Mouse (Mus musculus): ENCODE measurements around the gene Dsn1.

Gene Dsn1

DNA sequence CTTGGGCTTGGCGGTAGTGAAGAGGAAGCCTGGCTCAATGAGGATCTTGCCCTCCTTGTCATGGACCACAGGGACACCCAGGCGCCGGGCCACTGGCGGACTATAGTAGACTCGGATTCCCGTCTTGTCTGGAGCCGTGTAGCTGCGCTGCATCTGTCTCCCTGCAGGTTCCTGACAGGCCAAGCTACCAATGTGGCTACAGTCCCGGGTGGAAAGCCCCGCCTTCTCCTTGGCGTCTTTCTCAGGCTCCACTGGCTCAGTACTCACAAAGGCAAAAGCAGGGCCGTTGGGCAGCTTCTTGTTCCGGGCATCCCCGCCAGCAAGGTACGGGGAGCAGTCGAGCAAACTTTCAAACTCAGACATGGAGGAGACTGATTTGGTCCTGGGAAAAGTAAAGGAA lies 14.2 kb upstream of the Dsn1 start:
- no peak for DNase-seq

- DNase-seq = no peak
These were observed 12.3 kb upstream of the Dsn1 start for GRCm38 (mm10) chr2:157019228-157019627.

DNA sequence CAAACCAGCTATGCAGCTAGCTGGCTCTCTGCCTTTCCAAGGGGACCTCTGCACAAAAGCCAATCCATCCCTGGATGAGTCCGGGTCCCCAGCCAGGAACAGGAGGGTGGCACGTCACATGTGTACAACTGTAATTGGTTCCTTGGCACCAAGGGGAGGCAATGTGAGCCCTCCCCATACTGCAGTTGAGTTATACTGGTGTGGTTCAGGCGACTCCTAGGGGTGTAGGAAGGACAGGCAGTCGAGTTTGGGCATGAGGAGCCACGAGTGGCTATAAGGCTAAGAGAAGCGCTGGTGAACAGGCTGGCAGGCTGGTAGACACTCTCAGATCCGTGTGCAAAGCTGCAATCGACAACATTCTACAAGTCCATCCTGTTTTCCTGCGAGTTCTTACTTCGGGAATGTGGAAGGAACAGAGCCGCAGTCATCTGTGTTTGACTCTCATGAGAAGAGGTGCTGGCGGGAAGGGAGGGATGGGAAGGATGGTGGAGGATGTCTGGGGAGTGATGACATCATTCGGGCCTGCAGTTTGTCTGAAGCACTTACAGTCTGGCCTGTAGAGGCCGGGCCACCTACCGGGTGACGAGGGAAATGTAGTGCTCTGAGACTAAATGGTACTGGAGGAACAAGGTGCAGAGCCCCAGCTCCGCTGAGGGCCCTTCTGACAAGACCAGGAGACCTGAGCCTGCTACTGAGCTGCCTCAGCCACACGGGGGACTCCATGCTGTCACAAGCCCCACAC lies 9.7 kb upstream of the Dsn1 start:
- no peak for DNase-seq

DNA sequence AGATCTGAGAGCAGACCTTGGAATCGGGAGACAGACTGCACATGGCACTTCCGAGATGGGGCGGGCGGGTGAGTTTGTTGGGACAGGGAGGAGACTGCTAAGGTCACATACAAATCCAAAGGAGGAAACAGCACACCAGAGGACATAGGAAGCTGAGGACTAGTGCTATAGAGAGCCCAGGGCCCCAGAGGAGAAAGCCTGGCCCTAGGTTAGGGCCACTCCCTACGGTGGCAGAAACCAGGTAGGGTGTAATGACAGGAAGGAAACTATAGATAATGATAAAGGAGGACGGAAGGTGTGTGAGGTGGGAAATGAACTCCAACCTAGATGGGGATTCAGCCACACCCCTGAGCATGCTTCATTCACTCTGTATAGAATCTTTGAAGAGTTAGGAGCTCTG lies 5.4 kb upstream of the Dsn1 start:
- DNase-seq = no peak

- DNase-seq = no peak
These were observed 3.8 kb upstream of the Dsn1 start for GRCm38 (mm10) chr2:157010634-157011310.

DNA sequence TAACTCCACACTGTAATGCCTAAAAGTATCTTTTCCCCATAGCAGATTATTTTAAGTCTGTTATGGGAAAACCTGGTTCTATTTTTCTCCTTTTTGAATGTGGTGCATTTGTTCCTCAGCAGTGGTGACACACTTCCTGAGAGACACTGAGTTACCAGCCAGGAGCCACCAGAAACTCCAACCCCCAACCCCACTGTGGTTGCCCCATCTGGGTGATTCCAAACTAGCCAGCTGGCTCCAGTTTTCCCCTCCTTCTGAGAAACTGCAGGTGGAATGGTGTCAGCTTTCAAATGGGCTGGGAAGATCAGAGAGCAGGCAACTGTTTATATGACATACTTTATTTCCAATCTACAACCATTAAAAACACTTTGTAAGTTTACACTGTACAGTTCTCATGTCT lies 3.2 kb upstream of the Dsn1 start:
- peak in 1 of 2 experiments; percentile 34 for DNase-seq

DNA sequence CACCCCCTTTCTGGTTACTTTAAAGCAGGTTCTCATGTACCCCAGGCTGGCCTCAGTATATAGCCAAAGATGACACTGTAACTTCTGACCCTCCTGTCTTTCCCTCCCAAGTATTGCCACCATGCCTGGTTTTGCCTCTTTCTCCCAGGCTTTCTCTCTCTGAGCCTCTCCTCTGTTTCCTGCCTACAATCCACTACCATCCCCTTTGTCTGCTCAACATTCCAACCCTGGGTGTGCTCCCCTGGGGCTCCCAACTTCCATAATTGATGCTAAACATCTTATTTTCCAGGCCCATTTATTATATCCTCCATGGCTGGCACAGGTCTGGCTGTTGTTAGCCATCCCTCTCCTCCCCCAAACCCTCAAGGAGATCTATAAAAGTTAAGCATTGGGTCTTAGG lies 1.6 kb upstream of the Dsn1 start:
- no peak for DNase-seq

GRCm38 (mm10) chr2:157007234-157007596 lies 261 bp upstream of the Dsn1 start:
- no peak for DNase-seq

DNA sequence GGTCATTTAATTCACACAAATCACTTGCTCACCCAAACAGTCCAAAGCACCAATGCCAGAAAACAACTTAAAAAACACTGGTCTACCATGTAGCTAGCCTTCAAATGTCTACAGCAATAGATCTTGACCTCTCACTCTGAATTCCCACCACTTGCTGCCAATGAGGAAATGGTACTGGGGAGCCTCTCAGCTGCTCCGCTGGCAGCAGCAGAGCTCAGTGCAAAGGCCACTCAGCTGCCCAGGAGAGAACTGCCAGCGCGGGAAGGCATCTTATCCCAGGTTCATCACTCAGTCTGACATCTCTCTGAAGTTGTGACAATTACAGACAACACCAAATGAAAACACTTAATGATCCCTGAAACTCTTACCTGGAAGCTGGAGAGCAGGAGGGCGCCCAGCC lies 4.6 kb downstream of the Dsn1 start:
- no peak for DNase-seq

- no peak for DNase-seq
These were observed 8.7 kb downstream of the Dsn1 start for GRCm38 (mm10) chr2:156998263-156998662.

DNA sequence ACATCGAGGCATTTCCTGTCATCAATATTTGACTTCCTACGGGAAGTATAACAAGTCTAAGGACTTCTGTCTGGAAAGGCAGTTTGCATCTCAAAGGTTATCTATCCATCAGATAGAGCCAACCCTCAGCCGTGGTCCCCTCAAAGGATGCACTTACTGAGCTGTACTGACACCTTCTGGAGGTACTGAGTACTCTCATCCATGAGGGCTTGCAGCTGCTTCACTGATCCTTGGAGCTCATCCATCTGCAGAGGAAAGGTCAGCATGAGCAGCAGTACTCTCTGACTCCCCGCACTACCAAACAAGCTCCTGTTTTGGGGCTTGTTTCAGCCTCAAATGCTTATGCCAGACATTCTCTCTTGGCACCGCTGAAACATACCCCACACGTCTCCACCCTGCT lies 10.4 kb downstream of the Dsn1 start:
- peak in 1 of 2 experiments; percentile 28 for DNase-seq

DNA sequence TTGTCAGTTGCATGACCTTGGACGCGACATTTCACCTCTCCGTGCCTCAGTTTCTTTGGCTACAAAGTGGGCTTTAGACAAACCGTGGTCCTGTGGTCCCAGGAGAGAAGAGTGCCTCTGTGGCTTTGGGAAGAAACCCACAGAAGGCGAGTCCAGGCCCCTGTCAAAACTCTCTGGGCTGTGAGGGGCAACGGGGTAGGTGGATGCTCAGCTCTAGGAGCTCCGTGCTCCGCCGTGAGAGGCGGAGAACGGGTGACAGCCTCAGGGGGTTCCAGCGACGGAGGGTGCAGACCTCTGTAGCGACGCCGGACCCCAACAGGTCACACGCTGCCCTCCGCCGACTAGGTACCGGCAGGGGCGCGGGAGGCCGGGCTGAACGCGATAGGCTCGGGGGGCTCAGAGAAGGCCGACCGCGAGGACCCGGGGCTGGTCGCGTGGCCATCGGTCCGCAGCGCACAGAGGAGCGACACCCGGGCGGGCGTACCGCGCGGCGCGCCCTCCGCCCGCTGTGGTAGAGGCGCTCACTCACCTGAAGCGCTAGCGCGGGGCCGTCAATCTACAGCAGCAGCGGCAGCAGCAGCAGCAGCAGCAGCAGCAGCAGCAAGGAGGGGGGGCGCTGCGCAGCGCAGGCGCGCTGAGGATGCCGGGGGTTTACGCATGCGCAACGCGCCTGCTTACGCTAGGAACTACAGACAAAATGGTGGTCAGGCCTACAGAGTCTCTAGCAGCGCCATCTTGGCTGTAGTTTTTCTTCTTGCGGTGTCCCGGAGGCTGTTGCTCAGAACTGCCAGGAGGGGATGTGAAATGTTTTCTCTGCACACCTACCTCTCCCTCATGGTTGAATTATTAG lies 15.3 kb downstream of the Dsn1 start, which contains the start of gene Ndrg3:
Ndrg3 (minus strand) TSS at position 587 of the 850 bp plus-strand sequence.
- peak; percentile 97 to 98 for DNase-seq

GRCm38 (mm10) chr2:156990727-156991431 lies 16.1 kb downstream of the Dsn1 start:
- peak in 1 of 2 experiments; percentile 29 for DNase-seq

GRCm38 (mm10) chr2:156987316-156987715 lies 19.6 kb downstream of the Dsn1 start:
- no peak for DNase-seq

DNA sequence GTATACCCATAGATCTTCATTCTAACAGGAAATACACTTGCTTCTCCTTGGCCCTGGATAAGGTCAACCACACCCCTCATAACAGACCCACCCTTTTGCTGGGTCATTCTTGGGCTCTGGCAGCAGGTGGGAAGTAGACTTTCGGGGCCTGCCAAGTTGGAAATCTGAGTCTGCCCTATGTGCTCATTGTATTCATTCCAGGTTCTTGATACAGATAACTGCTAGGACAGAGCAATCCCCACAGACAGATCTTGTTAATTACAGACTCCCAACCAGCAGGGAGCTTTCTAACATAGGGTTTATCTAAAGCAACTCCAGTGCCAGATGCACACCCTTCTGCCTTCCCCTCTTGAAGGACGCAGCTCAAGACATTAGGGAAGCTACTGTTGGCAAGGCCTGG lies 24.1 kb downstream of the Dsn1 start:
- peak; percentile 28 to 53 for DNase-seq

DNA sequence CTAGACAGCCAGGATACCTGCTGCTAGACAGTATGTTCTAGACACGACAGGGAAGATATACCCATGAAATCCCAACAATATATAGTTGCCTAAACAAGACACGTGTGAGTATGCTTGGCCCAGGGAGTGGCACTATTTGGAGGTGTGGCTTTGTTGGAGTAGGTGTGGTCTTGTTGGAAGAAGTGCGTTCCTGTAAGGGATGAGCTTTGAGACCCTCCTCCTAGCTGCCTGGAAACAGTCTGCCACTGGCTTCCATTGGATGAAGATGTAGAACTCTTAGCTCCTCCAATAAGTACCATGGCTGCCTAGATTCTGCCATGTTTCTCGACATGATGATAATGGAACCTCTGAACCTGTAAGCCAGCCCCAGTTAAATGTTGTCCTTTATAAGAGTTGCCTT lies 25.7 kb downstream of the Dsn1 start:
- DNase-seq = no peak

- DNase-seq = no peak
These were observed 26.9 kb downstream of the Dsn1 start for GRCm38 (mm10) chr2:156980059-156980458.

- no peak for DNase-seq
These were observed 30.2 kb downstream of the Dsn1 start for GRCm38 (mm10) chr2:156976711-156977110.

GRCm38 (mm10) chr2:156974967-156975366 lies 32.0 kb downstream of the Dsn1 start:
- peak in 1 of 2 experiments; percentile 7 for DNase-seq

- no peak for DNase-seq
These were observed 33.4 kb downstream of the Dsn1 start for GRCm38 (mm10) chr2:156973316-156974100.

DNA sequence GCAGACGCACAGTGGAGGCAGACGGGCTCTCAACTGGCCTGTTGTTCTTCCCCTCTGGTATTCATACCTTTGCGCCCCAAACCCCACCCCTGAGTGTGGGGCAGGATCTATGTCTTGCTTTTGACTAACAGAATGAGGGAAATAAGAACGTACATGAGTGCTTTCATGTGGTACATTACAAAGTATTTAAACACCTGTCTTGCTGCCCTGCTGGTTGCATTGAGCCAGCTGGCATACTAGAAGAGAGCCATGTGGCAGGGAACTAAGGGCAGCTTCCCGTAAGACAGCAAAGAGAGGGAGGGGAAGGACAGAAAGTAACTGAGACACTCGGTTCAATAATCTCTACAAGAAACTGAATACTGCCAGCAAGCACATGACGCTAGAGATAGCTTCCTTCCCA lies 36.7 kb downstream of the Dsn1 start:
- DNase-seq = no peak

- DNase-seq = no peak
These were observed 38.5 kb downstream of the Dsn1 start for GRCm38 (mm10) chr2:156968501-156968900.
